In genomic region chr4:120218878-120219277, GRCm38 (mm10) we compare ENCODE assay signal across 23 mouse cellular contexts. TPM values are rescaled to one million over a fixed set of nuclear protein-coding genes. Genes with fewer than 3 reads are reported as not detected.
DNase-seq lines count a peak whose midpoint lies in the region; ATAC-seq lines count a peak whose summit lies in the region.
"Had no signal": no experiment of that assay in that cellular context is flagged by ENCODE, and none has a peak within 500 bp of the region (broad histone marks: within the 10 kb centered on the region; RNA-seq: fewer than 3 reads in every experiment).

No protein-coding gene starts in this region.

- H3K4me3 ChIP-seq in hindbrain, embryonic 13.5 days = no peak overlapping the region
- H3K4me3 ChIP-seq in hindbrain, embryonic 14.5 days (replicated peaks; ENCODE audit: low read length) = no peak overlapping the region
- H3K4me3 ChIP-seq: forebrain, embryonic 12.5 days; hindbrain, embryonic 10.5 days; left cerebral cortex, adult 2 months; limb, embryonic 15.5 days had no signal

- no peak for ATAC-seq in hindbrain, embryonic 13.5 days (ENCODE audit: low FRiP score)
- ATAC-seq in hindbrain, embryonic 14.5 days (ENCODE audit: low FRiP score) = no peak
- ATAC-seq: inflammation-experienced regulatory T-cells, adult 6 months had no signal

- peaks cover 41% of the 10 kb centered on the region for H3K4me1 ChIP-seq in hindbrain, embryonic 13.5 days (replicated peaks)
- peaks cover 12% of the 10 kb centered on the region; the same call in 1 of the 2 replicates for H3K4me1 ChIP-seq in hindbrain, embryonic 14.5 days (replicated peaks; ENCODE audit: control insufficient read depth, insufficient read depth, low read length)

- WGBS in hindbrain, embryonic 13.5 days = 61% methylated on average over 9 of the region's 9 CpGs
- 66% methylated on average over 9 of the region's 9 CpGs for WGBS in hindbrain, embryonic 14.5 days

- H3K9ac ChIP-seq in hindbrain, embryonic 13.5 days = no peak overlapping the region
- H3K9ac ChIP-seq in hindbrain, embryonic 14.5 days = no peak overlapping the region
- H3K9ac ChIP-seq: forebrain, embryonic 12.5 days; limb, embryonic 15.5 days; liver, embryonic 14.5 days had no signal

- H3K36me3 ChIP-seq in hindbrain, embryonic 13.5 days = no peaks in the 10 kb centered on the region
- no peaks in the 10 kb centered on the region for H3K36me3 ChIP-seq in hindbrain, embryonic 14.5 days (replicated peaks; ENCODE audit: control insufficient read depth, insufficient read depth)
- H3K36me3 ChIP-seq: forebrain, embryonic 12.5 days; hindbrain, embryonic 10.5 days; limb, embryonic 15.5 days had no signal

- H3K9me3 ChIP-seq in hindbrain, embryonic 13.5 days = no peaks in the 10 kb centered on the region
- H3K9me3 ChIP-seq in hindbrain, embryonic 14.5 days (ENCODE audit: control insufficient read depth, low read length) = no peaks in the 10 kb centered on the region
- H3K9me3 ChIP-seq: forebrain, embryonic 12.5 days; hindbrain, embryonic 10.5 days; limb, embryonic 15.5 days had no signal

- DNase-seq in hindbrain, embryonic 14.5 days (ENCODE audit: low spot score) = no peak
- peak; percentile 34 to 51 for DNase-seq in lung, postnatal 4 days
- DNase-seq in lung, adult 18-20 months = no peak
- DNase-seq in right cerebral cortex, postnatal 4 days = peak; percentile 42
- no peak for DNase-seq in right cerebral cortex, postnatal 36 days (ENCODE audit: low spot score in 2 of 2)
- DNase-seq in embryo, embryonic 10 days (ENCODE audit: low spot score) = no peak
- DNase-seq: adrenal gland, postnatal 10 days; cerebellum, adult 9-10 months; kidney, adult 2 months; layer of hippocampus, adult 9-11 months; thymus, adult 2 months; thymus, postnatal 4 days had no signal

- H3K27me3 ChIP-seq in hindbrain, embryonic 13.5 days = no peaks in the 10 kb centered on the region; the same call in none of the 2 replicates
- H3K27me3 ChIP-seq in hindbrain, embryonic 14.5 days (ENCODE audit: control insufficient read depth, insufficient read depth, low read length) = no peaks in the 10 kb centered on the region
- H3K27me3 ChIP-seq: limb, embryonic 15.5 days had no signal

- H3K27ac ChIP-seq in hindbrain, embryonic 13.5 days = 0 out of 2 replicates have a peak overlapping the region, but pooled peaks have one; percentile 6
- H3K27ac ChIP-seq in hindbrain, embryonic 14.5 days = no peak overlapping the region
- H3K27ac ChIP-seq: forebrain, embryonic 12.5 days; hindbrain, embryonic 10.5 days; kidney, postnatal 0 days; left cerebral cortex, adult 2 months; limb, embryonic 15.5 days; liver, embryonic 14.5 days; stomach, postnatal 0 days had no signal

- no peak overlapping the region for H3K4me2 ChIP-seq in hindbrain, embryonic 13.5 days
- no peak overlapping the region for H3K4me2 ChIP-seq in hindbrain, embryonic 14.5 days (replicated peaks)
- H3K4me2 ChIP-seq: forebrain, embryonic 12.5 days; heart, embryonic 11.5 days; limb, embryonic 15.5 days had no signal

RNA-seq across cellular contexts. Expression of gene Edn2, which starts 57.9 kb away (rescaled TPM):
- 0.12 TPM in 1 of 2 replicates, not detected in the other for polyA plus RNA-seq in hindbrain, embryonic 13.5 days (2015; fragmentation: Nextera tagmentation; extraction: Ambion mirVana)
- polyA plus RNA-seq in hindbrain, embryonic 14.5 days (2014; fragmentation: Nextera tagmentation; extraction: Ambion mirVana) = not detected in 2 replicates
- polyA plus RNA-seq: C2C12; forebrain, embryonic 12.5 days; inflammation-experienced regulatory T-cells, adult 6 months; kidney, adult 2 months; kidney, postnatal 0 days had no signal

Comparison
In these comparisons a context has a peak if more than half of its experiments do, and no peak if none do; other contexts are left out.
1. DNase-seq: peak in lung, postnatal 4 days (2 of 2) and right cerebral cortex, postnatal 4 days (single experiment); none in hindbrain, embryonic 14.5 days (single experiment), lung, adult 18-20 months (0 of 2), right cerebral cortex, postnatal 36 days (0 of 2) and embryo, embryonic 10 days (single experiment).